Mouse (Mus musculus) right cerebral cortex, adult 18-20 months (tissue): Measurements from ENCODE around the gene Notch4.
"Not testable (repeated sequence)": the region's sequence is repeated elsewhere in the genome, so short reads cannot be mapped to it uniquely, and the experiment has no call there.

Source experiments
- DNase-seq: peaks from one replicate; pipeline ENCODE4 v3.0.0; 2022; ENCODE audit warnings: mixed read lengths

Notch4 gene

GRCm38 (mm10) chr17:34564003-34564421 is at the start of gene Notch4:
Gene Notch4 (plus strand): TSS chr17:34564268.
- DNase-seq = no peak

DNA sequence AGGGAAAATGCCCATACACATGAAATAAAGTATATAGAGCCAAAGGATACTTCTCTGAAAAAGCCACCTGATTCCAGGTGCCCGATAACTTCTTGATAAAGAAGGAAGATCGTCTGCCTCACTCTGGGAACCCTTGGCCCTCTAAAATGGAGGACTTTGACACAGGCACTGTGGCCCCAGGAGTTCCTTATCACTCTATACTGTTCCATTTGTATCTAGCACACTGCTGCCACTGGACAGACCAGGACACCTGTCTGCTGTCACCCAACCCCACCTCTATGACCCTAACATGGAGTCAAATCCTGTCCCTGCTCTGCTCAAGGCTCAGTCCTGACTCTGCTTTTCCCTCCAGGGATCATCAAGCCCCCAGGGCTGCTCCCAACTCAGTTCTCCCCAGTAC is 47.6 kb upstream of the Notch4 start:
- DNase-seq = no peak

- no peak for DNase-seq
These were observed 46.8 kb upstream of the Notch4 start, which contains the start of gene Btnl6 for GRCm38 (mm10) chr17:34517252-34517651. Gene Btnl6 (minus strand): TSS chr17:34517352.

- DNase-seq = no peak
These were observed 46.3 kb upstream of the Notch4 start for GRCm38 (mm10) chr17:34517795-34518194.

- not testable (repeated sequence) for DNase-seq
These were observed 45.5 kb upstream of the Notch4 start for GRCm38 (mm10) chr17:34518571-34518970.

DNA sequence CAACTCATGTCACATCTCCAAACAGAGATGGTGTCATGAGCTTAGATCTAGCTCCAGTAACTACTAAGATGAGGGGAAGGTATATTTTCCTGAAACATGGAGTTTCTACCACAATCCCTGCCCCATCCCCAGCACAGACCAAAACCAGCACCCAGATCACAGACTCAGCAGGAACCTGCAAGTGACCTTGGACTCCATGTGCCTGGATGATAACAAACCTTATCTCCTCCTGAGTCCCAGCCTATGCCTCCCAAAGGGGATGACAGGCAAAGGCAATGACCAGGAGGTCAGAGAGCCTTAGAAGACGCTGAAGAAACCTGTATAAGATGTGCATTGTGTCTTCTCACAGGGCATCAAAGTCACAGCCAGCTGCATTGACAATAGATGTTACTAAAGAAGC is 45.1 kb upstream of the Notch4 start:
- DNase-seq = no peak

DNA sequence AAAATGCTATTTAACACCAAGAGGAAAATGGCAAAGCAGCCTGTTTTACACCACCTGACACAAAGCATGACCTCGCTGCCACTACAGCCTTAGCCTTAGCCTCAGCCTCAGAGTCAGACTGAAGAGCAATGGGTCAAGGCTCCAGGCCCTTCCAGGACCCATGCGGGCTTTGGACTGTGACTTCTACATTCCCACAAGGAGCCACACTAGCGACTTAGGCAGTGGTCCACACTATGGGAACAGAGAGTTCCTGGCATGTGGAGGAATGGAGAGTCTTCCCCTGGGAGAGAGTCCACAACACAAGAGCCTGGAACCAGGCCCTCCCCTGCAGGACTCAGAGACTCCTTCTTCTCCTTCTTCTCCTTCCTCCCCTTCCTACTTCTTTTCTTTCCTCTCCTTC is 31.4 kb upstream of the Notch4 start:
- DNase-seq = no peak

DNA sequence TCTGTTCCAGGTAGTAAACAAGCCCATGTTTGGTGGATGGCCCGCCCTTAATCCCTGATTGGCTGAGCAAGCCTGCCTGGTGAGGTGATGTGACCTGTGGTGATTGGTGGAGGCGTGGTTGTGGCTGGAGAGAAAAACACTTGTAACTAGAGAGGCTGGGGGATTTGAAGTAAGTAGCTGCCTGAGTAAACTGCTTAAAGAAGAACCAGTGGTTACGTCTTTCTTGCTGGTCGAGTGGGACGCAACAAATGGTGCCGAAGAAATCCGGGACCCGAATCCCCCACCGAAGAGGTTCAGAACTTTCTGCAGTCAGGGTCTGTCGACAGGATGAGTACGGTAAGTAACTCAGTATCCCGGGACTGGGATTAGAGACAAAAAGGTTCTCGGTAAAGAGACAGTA is 20.5 kb upstream of the Notch4 start:
- DNase-seq = not testable (repeated sequence)

DNA sequence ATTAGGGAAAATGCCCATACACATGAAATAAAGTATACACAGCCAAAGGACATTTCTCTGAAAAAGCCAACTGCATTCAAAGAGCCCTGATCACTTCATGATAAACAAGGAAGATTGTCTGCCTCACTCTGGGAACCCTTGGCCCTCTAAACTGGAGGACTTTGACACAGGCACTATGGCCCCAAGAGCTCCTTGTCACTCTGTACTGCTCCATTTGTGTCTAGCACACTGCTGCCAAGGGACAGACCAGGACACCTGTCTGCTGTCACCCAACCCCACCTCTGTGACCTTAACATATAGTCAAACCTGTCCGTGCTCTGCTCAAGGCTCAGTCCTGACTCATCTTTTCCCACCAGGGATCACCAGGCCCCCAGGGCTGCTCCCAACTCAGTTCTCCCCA is 17.3 kb upstream of the Notch4 start:
- DNase-seq = no peak

DNA sequence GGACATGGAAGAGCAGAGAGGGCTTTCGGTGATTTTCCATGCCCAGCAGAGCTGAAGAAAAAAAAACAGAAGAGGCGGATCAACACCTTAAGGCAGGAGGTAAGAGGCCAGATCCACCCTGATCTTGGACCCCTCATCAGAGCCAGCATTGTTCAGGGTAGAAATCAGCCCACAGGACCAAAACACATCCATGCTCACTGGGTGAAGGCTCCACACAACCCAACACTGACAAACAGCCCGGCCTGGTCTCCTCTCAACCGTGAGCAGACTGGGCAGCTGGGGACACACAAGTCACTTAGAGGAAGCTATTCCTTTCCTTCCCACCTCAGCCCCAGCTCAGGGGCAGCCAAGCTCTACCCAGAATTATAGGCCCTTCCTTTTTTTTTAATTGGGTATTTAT is 16.5 kb upstream of the Notch4 start:
- no peak for DNase-seq

GRCm38 (mm10) chr17:34549156-34549555 is 14.9 kb upstream of the Notch4 start:
- no peak for DNase-seq

DNA sequence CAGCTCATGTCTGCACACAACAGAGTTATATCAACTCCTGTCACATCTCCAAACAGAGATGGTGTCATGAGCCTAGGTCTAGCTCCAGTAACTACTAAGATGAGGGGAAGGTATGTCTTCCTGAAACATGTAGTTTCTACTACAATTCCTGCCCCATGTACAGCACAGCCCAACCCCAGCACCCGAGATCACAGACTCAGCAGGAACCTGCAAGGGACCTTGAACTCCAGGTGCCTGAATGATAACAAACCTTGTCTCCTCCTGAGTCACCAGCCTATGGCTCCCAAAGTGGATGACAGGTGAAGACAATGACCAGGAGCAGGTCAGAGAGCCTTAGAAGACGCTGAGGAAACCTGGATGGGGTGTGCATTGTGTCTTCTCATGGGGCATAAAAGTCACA is 14.2 kb upstream of the Notch4 start:
- DNase-seq = no peak

DNA sequence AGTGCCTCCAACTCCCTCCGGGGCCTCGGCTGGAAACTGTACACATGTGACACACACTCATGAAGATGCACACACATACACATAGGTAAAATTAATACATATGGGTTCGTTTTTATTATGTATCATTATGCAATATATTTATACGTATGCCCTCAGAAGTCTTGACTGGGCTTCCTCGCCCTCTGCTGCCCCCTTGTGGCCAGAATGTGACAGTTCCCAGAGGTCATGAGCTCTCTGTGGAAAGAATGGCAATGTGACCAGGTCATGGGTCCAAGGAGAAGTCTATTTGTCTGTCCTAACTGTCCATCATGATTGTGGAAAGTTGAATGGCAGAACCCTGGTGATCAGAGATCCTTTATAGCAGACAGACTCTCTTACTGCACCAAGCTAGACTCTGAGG is 8.6 kb upstream of the Notch4 start:
- DNase-seq = peak; percentile 45

- no peak for DNase-seq
These were observed 7.7 kb upstream of the Notch4 start for GRCm38 (mm10) chr17:34556406-34556805.

GRCm38 (mm10) chr17:34557411-34557810 is 6.7 kb upstream of the Notch4 start:
- no peak for DNase-seq

DNA sequence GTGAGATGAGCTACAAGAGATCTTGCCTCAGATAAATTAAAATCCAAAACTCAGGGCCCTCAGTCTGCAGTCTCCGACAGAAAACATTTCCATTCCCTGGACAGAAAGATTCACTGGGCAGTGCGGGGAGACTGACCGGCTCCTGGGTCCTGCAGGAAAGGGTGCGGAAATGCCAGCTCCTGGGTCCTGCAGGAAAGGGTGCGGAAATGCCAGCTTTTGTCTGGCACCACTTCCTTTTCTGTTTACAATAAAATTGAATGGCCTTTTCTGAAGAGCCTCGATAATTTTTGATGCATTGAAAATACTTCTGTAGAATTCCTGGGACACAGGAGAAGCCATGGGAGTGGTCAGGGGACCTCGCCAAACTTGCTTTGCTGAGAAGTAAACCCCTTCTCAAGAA is 5.0 kb upstream of the Notch4 start:
- no peak for DNase-seq

DNA sequence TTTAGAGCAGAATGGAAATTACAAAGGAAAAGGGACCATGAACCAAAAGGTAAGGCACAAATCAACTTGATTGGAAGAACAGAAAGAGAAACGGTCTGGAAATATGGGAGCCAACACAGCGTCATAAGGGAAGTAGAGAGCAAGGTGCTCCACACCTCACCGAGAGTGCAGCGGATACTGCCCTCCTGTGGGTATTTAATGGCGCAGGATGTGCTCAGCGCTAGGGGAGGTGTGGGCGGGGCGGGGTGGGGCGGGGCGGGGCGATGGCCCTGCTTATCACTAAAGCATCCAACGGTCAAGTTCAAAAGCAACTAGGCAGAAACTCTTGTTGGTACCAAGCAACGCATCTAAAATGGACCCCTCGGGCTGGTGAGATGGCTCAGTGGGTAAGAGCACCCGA is 4.2 kb upstream of the Notch4 start:
- DNase-seq = no peak

DNA sequence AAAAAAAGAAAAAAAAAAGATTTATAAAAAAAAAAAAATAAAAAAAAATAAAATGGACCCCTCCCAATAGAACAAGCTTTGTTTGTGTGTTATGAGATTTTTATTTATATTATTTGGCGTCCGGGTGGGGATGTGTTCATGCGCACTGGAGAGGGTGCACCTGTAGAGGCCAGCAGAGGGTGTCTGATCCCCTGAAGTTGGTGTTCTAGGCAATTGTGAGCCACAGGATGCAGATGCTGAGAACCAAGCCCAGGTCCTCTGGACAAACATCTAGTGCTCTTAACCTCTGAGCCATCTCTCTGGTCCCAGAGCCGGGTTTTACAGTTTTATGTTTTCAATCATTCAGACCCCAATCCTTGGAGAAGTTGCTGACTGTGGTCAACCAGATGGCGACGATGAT is 3.6 kb upstream of the Notch4 start:
- no peak for DNase-seq

GRCm38 (mm10) chr17:34561200-34561599 is 2.9 kb upstream of the Notch4 start:
- no peak for DNase-seq

DNA sequence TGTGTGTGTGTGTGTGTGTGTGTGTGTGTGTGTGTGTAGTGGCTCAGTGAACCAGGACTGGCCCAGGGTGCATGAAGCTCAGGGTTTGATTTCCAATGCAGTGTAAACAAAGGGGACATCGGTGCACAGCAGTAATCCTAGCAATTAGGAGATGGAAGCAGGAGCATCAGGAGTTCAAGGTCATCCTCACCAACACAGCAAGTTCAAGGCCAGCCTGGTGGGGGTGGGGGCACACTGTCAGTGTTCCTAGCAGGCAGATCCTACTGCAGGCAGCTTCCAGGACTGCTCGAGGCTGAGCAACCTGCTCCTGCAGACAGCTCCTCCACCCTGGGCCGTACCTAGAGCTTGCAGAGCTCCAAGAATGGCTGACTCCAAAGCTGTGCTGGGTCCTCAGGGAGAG is 1.5 kb upstream of the Notch4 start:
- DNase-seq = no peak

DNA sequence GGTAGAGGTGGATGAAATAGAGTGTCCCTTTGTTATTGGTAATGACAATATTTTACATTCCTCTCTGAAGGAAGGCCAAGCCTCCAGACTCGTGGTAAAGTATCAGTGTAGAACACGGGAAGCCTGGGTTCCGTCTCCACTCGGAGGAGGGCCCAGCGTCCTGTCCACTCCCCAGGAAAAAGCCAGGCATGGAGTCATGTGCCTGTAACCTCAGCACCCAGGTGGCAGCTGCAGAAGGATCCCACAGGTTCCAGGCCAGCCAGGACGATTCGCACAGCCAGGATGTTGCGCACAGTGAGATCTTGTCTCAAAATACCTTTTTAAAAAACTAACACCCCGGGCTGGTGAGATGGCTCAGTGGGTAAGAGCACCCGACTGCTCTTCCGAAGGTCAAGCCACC is 714 bp upstream of the Notch4 start:
- DNase-seq = no peak

GRCm38 (mm10) chr17:34564796-34565195 is 728 bp downstream of the Notch4 start:
- no peak for DNase-seq

DNA sequence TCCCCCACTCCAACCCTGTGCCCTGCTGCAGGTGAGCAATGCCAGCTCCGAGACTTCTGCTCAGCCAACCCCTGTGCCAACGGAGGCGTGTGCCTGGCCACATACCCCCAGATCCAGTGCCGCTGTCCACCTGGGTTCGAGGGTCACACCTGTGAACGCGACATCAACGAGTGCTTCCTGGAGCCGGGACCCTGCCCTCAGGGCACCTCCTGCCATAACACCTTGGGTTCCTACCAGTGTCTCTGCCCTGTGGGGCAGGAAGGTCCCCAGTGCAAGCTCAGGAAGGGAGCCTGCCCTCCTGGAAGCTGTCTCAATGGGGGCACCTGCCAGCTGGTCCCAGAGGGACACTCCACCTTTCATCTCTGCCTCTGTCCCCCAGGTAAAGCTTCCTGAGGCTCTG is 3.2 kb downstream of the Notch4 start:
- DNase-seq = no peak

- no peak for DNase-seq
These were observed 4.4 kb downstream of the Notch4 start for GRCm38 (mm10) chr17:34568421-34568820.

DNA sequence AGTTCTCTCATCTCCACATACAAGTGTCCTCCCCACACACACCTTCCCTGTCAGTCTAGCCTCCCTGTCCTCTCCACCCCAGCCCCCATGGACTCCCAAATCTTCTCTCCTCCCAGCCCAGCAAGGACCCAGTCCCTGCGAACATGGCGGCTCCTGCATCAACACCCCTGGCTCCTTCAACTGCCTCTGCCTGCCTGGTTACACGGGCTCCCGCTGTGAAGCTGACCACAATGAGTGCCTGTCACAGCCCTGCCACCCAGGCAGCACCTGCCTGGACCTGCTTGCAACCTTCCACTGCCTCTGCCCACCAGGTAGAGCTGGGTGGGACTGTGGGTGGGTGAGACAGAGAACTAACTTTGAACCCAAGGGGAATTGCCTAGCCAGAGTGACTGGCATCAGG is 5.9 kb downstream of the Notch4 start:
- DNase-seq = no peak

- DNase-seq = no peak
These were observed 7.8 kb downstream of the Notch4 start for GRCm38 (mm10) chr17:34571875-34572274.
